Mouse (Mus musculus) kidney, adult 2 months (tissue): ENCODE data around the gene Aars2.

Source experiments
- CTCF ChIP-seq: fragments of 200-500 bp; conservative IDR thresholded peaks from 2 replicates; pipeline ENCODE4 v1.5.1; 2011; ENCODE audit warnings: low read depth, mild to moderate bottlenecking, control low read depth, low read length, moderate library complexity, mixed read lengths; ENCODE audit not compliant: insufficient read depth, insufficient read length
- POLR2A ChIP-seq: fragments of 200-500 bp; IDR thresholded peaks from one replicate; pipeline ENCODE4 v1.6.1; 2011; ENCODE audit warnings: low read depth, low read length, control low read depth

- TF ChIP-seq POLR2A: no peak
- TF ChIP-seq CTCF: no peak
These were observed 5.7 kb upstream of the Aars2 start for GRCm38 (mm10) chr17:45500981-45501380.
